Mouse (Mus musculus) leukemia stem cell, adult 10-12 weeks (primary cell): ENCODE measurements around the gene Lrrc1. TPM values are rescaled to one million over a fixed set of nuclear protein-coding genes. Genes with fewer than 3 reads are reported as not detected.

Experiments
- polyA plus RNA-seq: library from polyadenylated mRNA; stranded (reverse); fragments of >175 nt; gene quantifications from 2 replicates; pipeline ENCODE4 v1.2.3, GENCODE M21; 2012; ENCODE audit warnings: low replicate concordance

The Lrrc1 gene
- 1.3 and 6.6 TPM in 2 replicates for polyA plus RNA-seq

DNA sequence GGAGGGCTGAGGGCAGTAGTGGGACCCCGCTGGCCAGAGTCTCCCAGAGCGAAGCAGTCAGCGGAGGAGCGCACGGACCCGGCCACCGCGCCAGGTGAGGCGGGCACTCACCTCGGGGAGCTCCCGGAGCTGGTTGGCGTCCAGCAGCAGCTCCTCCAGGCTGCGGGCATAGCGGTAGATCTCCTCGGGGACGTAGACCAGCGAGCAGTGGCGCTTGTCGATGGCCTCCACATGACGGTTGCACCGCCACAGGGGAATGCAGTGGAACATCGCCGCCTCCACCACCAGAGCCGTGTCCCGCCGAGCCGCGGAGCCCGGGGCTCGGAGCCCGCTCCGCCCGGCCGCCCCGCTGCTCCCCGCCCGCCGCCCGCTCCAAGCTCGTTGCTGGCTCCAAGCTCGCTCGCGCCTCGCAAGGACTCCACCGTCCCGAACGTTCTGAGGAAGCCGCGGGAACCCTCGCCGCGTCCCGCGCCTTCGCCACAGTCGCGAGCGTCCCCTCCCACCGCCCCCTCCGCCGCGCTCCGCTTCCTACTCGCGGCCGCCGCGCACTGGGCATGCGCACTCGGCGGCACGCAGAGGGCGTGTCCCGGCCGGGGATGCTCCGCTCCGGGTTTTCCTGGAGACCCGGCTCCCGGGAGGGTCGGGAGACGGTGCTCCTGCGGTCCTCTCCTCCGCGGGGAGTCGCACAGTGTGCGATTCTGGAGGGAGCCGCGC lies at the start of gene Lrrc1:
TSS of gene Lrrc1 (minus strand) at position 517 of the 714 bp plus-strand sequence.

Other genes starting within 250 kb of the Lrrc1 start
- gene Mlip, start 191.9 kb downstream of the Lrrc1 start, polyA plus RNA-seq: 0.25 TPM in 1 of 2 replicates, not detected in the other
- 0.06 TPM in 1 of 2 replicates, not detected in the other for gene Klhl31, start 91.6 kb upstream of the Lrrc1 start, polyA plus RNA-seq
- gene Gclc, start 209.7 kb upstream of the Lrrc1 start, polyA plus RNA-seq: 22.7 and 23.8 TPM in 2 replicates